Mouse (Mus musculus): ENCODE results near the gene Cryzl1.

DNA sequence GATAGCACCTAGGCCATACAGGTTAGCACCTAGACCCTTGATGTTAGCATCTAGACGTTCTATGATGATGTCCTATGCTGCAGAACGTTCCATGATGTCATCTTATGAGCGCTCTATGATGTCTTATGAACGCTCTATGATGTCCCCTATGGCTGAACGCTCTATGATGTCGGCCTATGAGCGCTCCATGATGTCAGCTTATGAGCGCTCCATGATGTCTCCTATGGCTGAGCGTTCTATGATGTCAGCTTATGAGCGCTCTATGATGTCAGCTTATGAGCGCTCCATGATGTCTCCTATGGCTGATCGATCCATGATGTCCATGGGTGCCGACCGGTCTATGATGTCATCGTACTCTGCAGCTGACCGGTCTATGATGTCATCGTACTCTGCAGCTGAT is 71.5 kb downstream of the Cryzl1 start:
- no peak for TF ChIP-seq CTCF (IDR thresholded peaks at IDR 0.05)
- TF ChIP-seq EP300 (IDR thresholded peaks at IDR 0.05), result no peak
